Mouse (Mus musculus): ENCODE measurements around the gene Gm16253. TPM values are rescaled to one million over a fixed set of nuclear protein-coding genes. Genes with fewer than 3 reads are reported as not detected.

Gm16253 gene
- total and polyA plus RNA-seq, 2 experiments, result not detected

DNA sequence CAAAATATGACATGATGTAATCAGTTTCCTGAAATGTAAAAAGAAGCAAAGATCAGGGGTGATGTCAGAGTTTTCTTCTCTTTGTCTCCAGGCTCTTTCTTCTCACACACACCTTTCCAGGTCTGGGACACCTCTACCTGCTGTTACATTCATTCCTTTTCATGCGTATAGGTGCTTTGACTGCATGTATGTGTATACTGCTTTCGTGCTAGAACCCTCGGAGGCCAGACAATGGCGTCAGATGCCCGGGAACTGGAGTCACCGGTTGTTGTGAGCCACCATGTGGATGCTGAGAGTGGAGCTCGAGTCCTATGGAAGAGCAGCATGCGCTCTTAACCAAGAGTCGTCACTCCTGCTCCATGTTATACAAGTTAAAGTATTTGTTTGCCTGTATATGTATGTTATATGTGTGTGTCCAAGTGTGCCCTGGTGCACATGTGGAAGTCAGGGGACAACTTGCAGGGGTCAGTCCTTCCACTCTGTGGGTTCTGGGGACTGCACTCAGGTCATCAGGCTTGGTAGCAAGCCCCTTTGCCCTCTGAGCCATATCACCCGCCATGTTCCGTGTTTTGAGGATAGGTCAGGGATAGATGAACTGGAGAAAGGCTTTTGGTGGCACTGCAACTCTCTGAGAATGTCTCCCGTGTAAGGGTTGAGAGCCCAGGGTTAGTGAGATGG is 1.9 kb downstream of the Gm16253 start:
- TF ChIP-seq CTCF (IDR thresholded peaks at IDR 0.05; ENCODE audit: low read depth, low read length) (no peak), POLR2A (IDR thresholded peaks at IDR 0.05; ENCODE audit: extremely low read depth, insufficient read depth, low read length) (no peak)
- 79% methylated on average over 12 of the region's 12 CpGs for WGBS
- Histone ChIP-seq H3K27ac (replicated peaks; ENCODE audit: insufficient read depth, low read depth, low read length) (0 out of 2 replicates have a peak overlapping the region, but pooled peaks have one; percentile 14), H3K27me3 (ENCODE audit: control insufficient read depth, insufficient read depth, low read length) (no peaks in the 10 kb centered on the region), H3K9ac (ENCODE audit: low read depth, low read length) (no peak overlapping the region), H3K4me1 (ENCODE audit: control insufficient read depth, insufficient read depth, low read length) (peaks cover 25% of the 10 kb centered on the region), H3K36me3 (ENCODE audit: control insufficient read depth, insufficient read depth, low read length) (no peaks in the 10 kb centered on the region), H3K4me3 (ENCODE audit: insufficient read depth, low read depth, low read length) (no peak overlapping the region), H3K79me2 (ENCODE audit: control insufficient read depth, insufficient read depth, low read length) (no peaks in the 10 kb centered on the region)
- no peak for DNase-seq (ENCODE audit: extremely low read depth, low read depth, low spot score)

DNA sequence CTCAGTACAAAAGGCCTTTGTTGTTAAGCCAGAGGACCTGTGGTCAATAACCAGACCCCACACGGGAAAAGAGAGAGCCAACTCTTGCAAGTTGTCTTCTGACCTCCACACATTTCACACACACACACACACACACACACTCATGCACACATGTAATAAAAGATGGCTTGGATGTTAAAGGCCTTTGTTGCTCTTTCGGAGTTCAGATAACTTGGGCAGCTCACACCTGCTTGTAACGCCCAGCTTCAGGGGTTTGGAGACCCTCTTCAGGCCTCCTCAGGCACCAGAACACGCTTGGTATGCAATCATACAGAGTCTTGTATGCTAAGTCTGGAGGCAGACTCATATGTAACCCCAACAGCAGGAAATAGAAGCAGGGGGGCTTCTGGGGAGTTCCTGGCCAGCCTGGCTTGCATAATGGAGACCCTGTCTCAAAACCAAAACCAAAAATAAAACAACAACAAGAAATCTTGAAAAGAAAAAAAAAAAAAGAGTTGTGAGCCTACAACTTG is 2.5 kb downstream of the Gm16253 start:
- Histone ChIP-seq H3K4me1 (ENCODE audit: control insufficient read depth, insufficient read depth, low read length) (peaks cover 23% of the 10 kb centered on the region), H3K27ac (replicated peaks; ENCODE audit: insufficient read depth, low read depth, low read length) (0 out of 2 replicates have a peak overlapping the region, but pooled peaks have one; percentile 6), H3K9ac (ENCODE audit: low read depth, low read length) (no peak overlapping the region), H3K36me3 (ENCODE audit: control insufficient read depth, insufficient read depth, low read length) (no peaks in the 10 kb centered on the region), H3K27me3 (ENCODE audit: control insufficient read depth, insufficient read depth, low read length) (no peaks in the 10 kb centered on the region), H3K79me2 (ENCODE audit: control insufficient read depth, insufficient read depth, low read length) (no peaks in the 10 kb centered on the region), H3K4me3 (ENCODE audit: insufficient read depth, low read depth, low read length) (no peak overlapping the region)
- TF ChIP-seq CTCF (IDR thresholded peaks at IDR 0.05; ENCODE audit: low read depth, low read length) (no peak), POLR2A (IDR thresholded peaks at IDR 0.05; ENCODE audit: extremely low read depth, insufficient read depth, low read length) (no peak)
- DNase-seq (ENCODE audit: extremely low read depth, low read depth, low spot score), result no peak
- WGBS, result 82% methylated on average over 4 of the region's 4 CpGs

DNA sequence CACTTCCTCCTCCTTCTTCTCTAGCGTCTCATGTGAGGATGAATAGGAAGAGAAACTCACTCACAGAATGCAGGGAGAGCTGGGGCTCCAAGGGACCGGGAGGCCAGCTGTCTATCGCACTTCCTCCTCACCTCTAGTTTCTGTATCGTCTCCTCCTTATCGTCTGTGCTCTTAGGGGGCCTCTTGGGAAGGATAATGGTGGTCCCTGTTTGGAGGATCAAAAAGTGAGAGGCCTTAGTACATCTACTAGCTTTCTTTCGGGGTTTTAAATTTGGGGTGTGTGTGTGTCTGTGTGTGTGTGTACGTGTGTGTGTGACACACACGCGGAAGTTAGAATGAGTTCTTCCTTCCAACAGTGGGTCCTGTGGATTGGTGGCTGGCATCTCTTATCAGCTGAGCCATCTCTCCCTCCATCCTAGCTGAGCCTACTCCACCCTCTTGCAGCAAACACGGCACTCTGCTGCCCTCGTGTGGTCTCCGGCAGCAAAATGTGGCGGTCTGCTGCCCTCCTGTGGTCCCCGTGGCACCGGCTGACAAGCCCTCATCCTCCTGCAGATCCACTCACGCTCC is 3.2 kb downstream of the Gm16253 start:
- no peak overlapping the region for H3K27ac ChIP-seq (replicated peaks; ENCODE audit: insufficient read depth, low read depth, low read length)
- H3K79me2 ChIP-seq (ENCODE audit: control insufficient read depth, insufficient read depth, low read length), result no peaks in the 10 kb centered on the region
- peaks cover 19% of the 10 kb centered on the region for H3K4me1 ChIP-seq (ENCODE audit: control insufficient read depth, insufficient read depth, low read length)
- WGBS, result 18% methylated on average over 16 of the region's 16 CpGs
- H3K4me3 ChIP-seq (ENCODE audit: insufficient read depth, low read depth, low read length), result no peak overlapping the region
- TF ChIP-seq POLR2A (IDR thresholded peaks at IDR 0.05; ENCODE audit: extremely low read depth, insufficient read depth, low read length), result no peak
- TF ChIP-seq CTCF (IDR thresholded peaks at IDR 0.05; ENCODE audit: low read depth, low read length), result peak; percentile 100
- no peak overlapping the region for H3K9ac ChIP-seq (ENCODE audit: low read depth, low read length)
- DNase-seq (ENCODE audit: extremely low read depth, low read depth, low spot score), result peak; percentile 70
- H3K36me3 ChIP-seq (ENCODE audit: control insufficient read depth, insufficient read depth, low read length), result no peaks in the 10 kb centered on the region
- no peaks in the 10 kb centered on the region for H3K27me3 ChIP-seq (ENCODE audit: control insufficient read depth, insufficient read depth, low read length)

DNA sequence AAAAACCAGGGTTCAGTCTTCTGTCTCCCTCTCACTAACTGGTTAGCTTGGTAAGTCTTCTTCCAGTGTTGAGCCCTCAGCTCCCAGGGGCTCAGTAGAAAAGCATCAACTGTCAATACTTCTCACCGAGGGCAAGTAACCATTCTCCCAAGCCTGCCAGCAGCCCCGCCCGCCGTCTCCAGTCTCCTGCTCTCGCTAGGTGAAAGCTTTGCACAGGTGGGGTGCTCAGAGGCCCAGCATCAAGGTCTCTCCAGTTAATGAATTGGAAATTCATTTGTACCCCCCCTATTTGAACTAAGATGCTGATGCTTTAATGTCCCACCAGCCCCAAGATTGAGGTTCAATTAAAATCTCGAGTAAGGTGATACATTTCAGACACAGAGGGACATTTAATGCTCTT is 4.4 kb downstream of the Gm16253 start:
- Histone ChIP-seq H3K4me3 (ENCODE audit: insufficient read depth, low read depth, low read length) (no peak overlapping the region), H3K27ac (replicated peaks; ENCODE audit: insufficient read depth, low read depth, low read length) (no peak overlapping the region), H3K4me1 (ENCODE audit: control insufficient read depth, insufficient read depth, low read length) (peaks cover 11% of the 10 kb centered on the region), H3K36me3 (ENCODE audit: control insufficient read depth, insufficient read depth, low read length) (no peaks in the 10 kb centered on the region), H3K79me2 (ENCODE audit: control insufficient read depth, insufficient read depth, low read length) (no peaks in the 10 kb centered on the region), H3K27me3 (ENCODE audit: control insufficient read depth, insufficient read depth, low read length) (no peaks in the 10 kb centered on the region), H3K9ac (ENCODE audit: low read depth, low read length) (no peak overlapping the region)
- TF ChIP-seq POLR2A (IDR thresholded peaks at IDR 0.05; ENCODE audit: extremely low read depth, insufficient read depth, low read length) (no peak), CTCF (IDR thresholded peaks at IDR 0.05; ENCODE audit: low read depth, low read length) (no peak)
- no peak for DNase-seq (ENCODE audit: extremely low read depth, low read depth, low spot score)
- 84% methylated on average over 6 of the region's 6 CpGs for WGBS

DNA sequence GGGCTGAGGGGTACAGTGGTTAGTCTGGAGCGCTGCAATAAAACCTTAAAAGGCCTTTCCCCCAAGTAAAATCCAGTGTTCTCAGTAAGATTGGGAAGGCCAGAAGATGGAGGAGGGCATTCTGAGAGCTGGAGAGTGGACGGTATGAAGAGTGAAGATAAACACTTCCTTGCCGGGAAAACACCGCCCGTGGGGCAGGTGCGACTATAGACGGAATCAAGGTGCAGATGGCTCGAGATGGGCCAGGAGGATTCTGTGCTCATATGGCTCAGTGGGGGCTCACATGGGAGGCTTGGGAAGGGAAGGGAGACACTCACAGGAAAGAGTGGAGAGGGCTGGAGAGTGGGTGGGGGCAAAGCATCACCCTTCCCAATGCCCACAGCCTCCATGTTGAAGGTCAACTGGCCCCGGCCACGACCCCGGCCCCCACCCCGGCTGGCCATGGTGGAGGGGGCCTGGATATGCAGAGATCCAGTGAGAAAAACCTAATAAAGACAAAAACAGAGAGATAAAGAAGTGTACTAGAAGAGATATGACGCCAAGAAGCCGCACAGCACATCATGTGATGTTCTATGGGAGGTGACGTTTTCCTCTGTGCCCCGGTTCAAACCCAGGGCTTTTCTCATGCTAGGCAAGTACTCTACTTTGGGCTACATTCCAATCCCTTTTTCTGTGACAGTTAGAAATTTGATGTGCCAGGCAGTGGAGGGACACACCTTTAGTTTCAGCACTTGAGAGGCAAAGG is 5.2 kb downstream of the Gm16253 start:
- no peaks in the 10 kb centered on the region for H3K79me2 ChIP-seq (ENCODE audit: control insufficient read depth, insufficient read depth, low read length)
- H3K4me3 ChIP-seq (ENCODE audit: insufficient read depth, low read depth, low read length), result no peak overlapping the region
- DNase-seq (ENCODE audit: extremely low read depth, low read depth, low spot score), result no peak
- no peak overlapping the region for H3K27ac ChIP-seq (replicated peaks; ENCODE audit: insufficient read depth, low read depth, low read length)
- no peaks in the 10 kb centered on the region for H3K27me3 ChIP-seq (ENCODE audit: control insufficient read depth, insufficient read depth, low read length)
- peaks cover 6% of the 10 kb centered on the region; the same call in 1 of the 2 replicates for H3K4me1 ChIP-seq (ENCODE audit: control insufficient read depth, insufficient read depth, low read length)
- TF ChIP-seq POLR2A (IDR thresholded peaks at IDR 0.05; ENCODE audit: extremely low read depth, insufficient read depth, low read length), result no peak
- no peak for TF ChIP-seq CTCF (IDR thresholded peaks at IDR 0.05; ENCODE audit: low read depth, low read length)
- no peaks in the 10 kb centered on the region for H3K36me3 ChIP-seq (ENCODE audit: control insufficient read depth, insufficient read depth, low read length)
- no peak overlapping the region for H3K9ac ChIP-seq (ENCODE audit: low read depth, low read length)
- WGBS, result 91% methylated on average over 16 of the region's 16 CpGs
